Mouse (Mus musculus) ovary, adult 2 months (tissue): ENCODE measurements around the gene Psip1. TPM values are rescaled to one million over a fixed set of nuclear protein-coding genes. Genes with fewer than 3 reads are reported as not detected.

Experiments
- polyA plus RNA-seq: library from polyadenylated mRNA; depleted of rRNA; stranded (reverse); fragments of >200 nt; gene quantifications from 2 replicates; pipeline ENCODE4 v1.2.3, GENCODE M21; 2012; rRNA removed

The Psip1 gene
- 95.4 and 106 TPM in 2 replicates for polyA plus RNA-seq

GRCm38 (mm10) chr4:83486117-83486901 lies at the start of gene Psip1:
Psip1 (minus strand) TSS chr4:83486459.

GRCm38 (mm10) chr4:83524843-83525689 lies 38.8 kb upstream of the Psip1 start, which contains the start of gene Ccdc171:
Ccdc171 (plus strand) TSS chr4:83525545.

GRCm38 (mm10) chr4:83417160-83417819 lies 69.0 kb downstream of the Psip1 start, which contains the start of gene Snapc3:
Snapc3 (plus strand) TSS chr4:83417724.

Other genes with a start within 250 kb of the Psip1 start
- 3.1 and 3.2 TPM in 2 replicates for gene Ttc39b, start 162.2 kb downstream of the Psip1 start, polyA plus RNA-seq
- 22.9 and 29.3 TPM in 2 replicates for gene Snapc3, start 68.7 kb downstream of the Psip1 start, polyA plus RNA-seq
- gene Ccdc171, start 39.1 kb upstream of the Psip1 start, polyA plus RNA-seq, result 1.4 and 1.7 TPM in 2 replicates